Mouse (Mus musculus): ENCODE data around the gene Cs. TPM values are rescaled to one million over a fixed set of nuclear protein-coding genes. Genes with fewer than 3 reads are reported as not detected.

Cs gene
- polyA plus RNA-seq, 1 experiment from 2014 or later, result 424 TPM

- Histone ChIP-seq H3K9me3 (replicated peaks; ENCODE audit: control insufficient read depth, low read length) (no peaks in the 10 kb centered on the region), H3K36me3 (ENCODE audit: control insufficient read depth, insufficient read depth, low read length) (no peaks in the 10 kb centered on the region; the same call in 1 of the 2 replicates), H3K27ac (ENCODE audit: low read depth, low read length) (no peak within 1 kb of the TSS), H3K4me1 (ENCODE audit: control insufficient read depth, insufficient read depth, low read length) (no peaks in the 10 kb centered on the region), H3K4me2 (no peak within 1 kb of the TSS), H3K27me3 (ENCODE audit: control insufficient read depth, insufficient read depth, low read length) (no peaks in the 10 kb centered on the region), H3K4me3 (ENCODE audit: low read depth, low read length) (no peak within 1 kb of the TSS), H3K9ac (ENCODE audit: low read depth, low read length) (no peak within 1 kb of the TSS)
- no peak for ATAC-seq (replicated peaks; ENCODE audit: insufficient number of reproducible peaks, low FRiP score, low TSS enrichment)
- WGBS (ENCODE audit: insufficient replicate concordance), result 29% methylated on average over 2 of the region's 2 CpGs
Measured at GRCm38 (mm10) chr10:128401056-128401455, 63.5 kb downstream of the Cs start, which contains the start of gene Slc39a5. Gene Slc39a5 (minus strand): TSS chr10:128401229.

- no peaks in the 10 kb centered on the region for H3K4me1 ChIP-seq (ENCODE audit: control insufficient read depth, insufficient read depth, low read length)
- H3K27me3 ChIP-seq (ENCODE audit: control insufficient read depth, insufficient read depth, low read length), result no peaks in the 10 kb centered on the region
- WGBS (ENCODE audit: insufficient replicate concordance), result 76% methylated on average over 9 of the region's 9 CpGs
- ATAC-seq (replicated peaks; ENCODE audit: insufficient number of reproducible peaks, low FRiP score, low TSS enrichment), result no peak
- no peak overlapping the region for H3K9ac ChIP-seq (ENCODE audit: low read depth, low read length)
- no peaks in the 10 kb centered on the region; the same call in 1 of the 2 replicates for H3K36me3 ChIP-seq (ENCODE audit: control insufficient read depth, insufficient read depth, low read length)
- H3K4me2 ChIP-seq, result no peak overlapping the region
- no peak overlapping the region for H3K27ac ChIP-seq (ENCODE audit: low read depth, low read length)
- no peak overlapping the region for H3K4me3 ChIP-seq (ENCODE audit: low read depth, low read length)
- H3K9me3 ChIP-seq (replicated peaks; ENCODE audit: control insufficient read depth, low read length), result no peaks in the 10 kb centered on the region
Measured at GRCm38 (mm10) chr10:128401638-128402037, 64.1 kb downstream of the Cs start.

- Histone ChIP-seq H3K9me3 (replicated peaks; ENCODE audit: control insufficient read depth, low read length) (no peaks in the 10 kb centered on the region), H3K4me1 (ENCODE audit: control insufficient read depth, insufficient read depth, low read length) (peaks cover 6% of the 10 kb centered on the region), H3K36me3 (ENCODE audit: control insufficient read depth, insufficient read depth, low read length) (no peaks in the 10 kb centered on the region; the same call in 1 of the 2 replicates), H3K4me3 (ENCODE audit: low read depth, low read length) (no peak overlapping the region), H3K4me2 (no peak overlapping the region), H3K27ac (ENCODE audit: low read depth, low read length) (no peak overlapping the region), H3K9ac (ENCODE audit: low read depth, low read length) (no peak overlapping the region), H3K27me3 (ENCODE audit: control insufficient read depth, insufficient read depth, low read length) (no peaks in the 10 kb centered on the region)
- WGBS (ENCODE audit: insufficient replicate concordance), result 82% methylated on average over 7 of the region's 7 CpGs
- no peak for ATAC-seq (replicated peaks; ENCODE audit: insufficient number of reproducible peaks, low FRiP score, low TSS enrichment)
Measured at GRCm38 (mm10) chr10:128403931-128404330, 66.4 kb downstream of the Cs start.

DNA sequence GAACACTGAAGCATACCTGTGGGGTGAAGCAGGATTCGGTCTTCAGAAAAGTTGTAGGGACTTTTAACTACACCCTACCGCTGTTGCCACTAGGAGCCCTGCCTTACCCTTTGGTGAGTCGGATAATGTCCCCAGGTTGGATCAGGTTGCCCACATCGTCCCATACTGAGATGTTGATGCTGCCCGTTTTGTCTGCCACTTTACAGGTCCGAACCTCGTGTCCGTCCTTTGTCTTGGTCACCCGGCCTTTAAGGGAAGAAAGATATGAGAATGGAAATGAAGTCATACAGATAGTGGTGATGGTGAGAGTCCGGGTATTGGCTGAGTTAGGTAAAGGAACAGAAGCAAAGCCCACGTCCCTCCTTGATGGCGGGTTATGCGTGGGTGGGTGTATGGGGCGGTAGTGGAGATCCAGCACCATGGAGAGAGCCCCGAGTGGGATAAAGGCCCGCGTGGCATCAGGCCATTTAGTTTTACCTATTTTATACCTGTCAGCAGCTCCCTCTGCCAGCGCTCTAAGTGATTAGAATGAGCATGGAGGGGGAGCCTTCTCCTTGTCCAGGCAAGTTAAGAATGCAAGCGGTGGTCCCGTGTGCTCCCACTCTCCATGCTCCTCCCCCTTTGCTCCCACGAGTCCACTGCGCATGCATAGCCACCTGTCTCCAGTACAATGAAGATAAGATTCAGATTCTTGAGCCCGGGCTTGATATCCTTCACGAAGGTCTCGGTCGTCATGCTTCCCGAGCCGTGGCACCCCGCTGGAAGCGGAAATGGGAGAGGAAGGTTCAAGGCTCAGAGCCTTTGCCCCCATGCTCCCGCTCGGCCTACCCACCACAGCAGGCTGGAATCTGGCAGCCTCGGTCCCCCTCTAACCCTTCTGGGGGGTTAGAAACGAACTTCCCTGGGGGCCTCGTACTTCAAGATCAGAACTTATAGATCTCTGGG is 71.3 kb downstream of the Cs start:
- H3K9ac ChIP-seq (ENCODE audit: low read depth, low read length), result peak overlapping the region; percentile 90
- H3K27ac ChIP-seq (ENCODE audit: low read depth, low read length), result peak overlapping the region; percentile 64; the same call in 1 of the 2 replicates
- H3K4me1 ChIP-seq (ENCODE audit: control insufficient read depth, insufficient read depth, low read length), result peaks cover 26% of the 10 kb centered on the region
- H3K4me2 ChIP-seq, result peak overlapping the region; percentile 98
- H3K4me3 ChIP-seq (ENCODE audit: low read depth, low read length), result peak overlapping the region; percentile 93
- no peaks in the 10 kb centered on the region; the same call in 1 of the 2 replicates for H3K36me3 ChIP-seq (ENCODE audit: control insufficient read depth, insufficient read depth, low read length)
- no peaks in the 10 kb centered on the region for H3K27me3 ChIP-seq (ENCODE audit: control insufficient read depth, insufficient read depth, low read length)
- ATAC-seq (replicated peaks; ENCODE audit: insufficient number of reproducible peaks, low FRiP score, low TSS enrichment), result no peak
- 15% methylated on average over 35 of the region's 35 CpGs for WGBS (ENCODE audit: insufficient replicate concordance)
- no peaks in the 10 kb centered on the region for H3K9me3 ChIP-seq (replicated peaks; ENCODE audit: control insufficient read depth, low read length)

DNA sequence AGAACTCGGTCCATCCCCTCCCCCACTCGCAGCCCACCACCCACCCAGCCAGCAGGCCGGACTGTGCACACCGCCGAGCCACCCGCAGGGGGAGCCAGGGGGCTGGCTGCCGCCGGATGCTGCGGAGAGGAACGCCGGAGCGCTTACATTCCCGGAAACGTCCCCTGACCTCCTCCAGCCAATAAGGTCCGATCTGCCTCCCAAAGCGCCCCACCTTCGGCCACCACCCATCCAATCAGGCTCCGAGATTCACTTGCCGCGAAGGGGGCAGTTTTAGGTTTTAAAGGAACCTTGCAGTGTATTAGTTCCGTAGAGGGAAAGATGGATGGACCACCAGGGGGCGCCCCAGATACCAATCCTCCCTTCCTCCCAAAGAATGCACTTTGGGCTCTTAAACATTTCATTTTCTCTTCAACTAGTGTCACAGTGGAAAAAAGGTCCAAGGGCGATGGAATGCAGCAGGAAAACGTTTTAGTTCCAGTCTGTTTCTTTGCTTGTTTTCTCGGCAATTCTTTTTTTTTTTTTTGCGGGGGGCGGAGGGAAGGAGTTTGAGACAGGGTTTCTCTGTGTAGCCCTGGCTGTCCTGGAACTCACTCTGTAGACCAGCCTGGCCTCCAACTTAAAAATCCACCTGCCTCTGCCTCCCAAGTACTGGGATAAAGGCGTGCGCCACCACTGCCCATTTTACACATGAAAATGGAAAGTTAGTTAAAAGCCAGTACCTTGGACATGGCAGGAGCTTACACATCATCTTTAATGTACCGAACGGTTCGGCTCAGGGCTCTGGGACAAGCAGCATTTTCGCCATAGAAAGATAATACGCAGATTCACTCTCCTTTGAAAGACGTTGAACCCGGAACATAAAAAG is 72.4 kb downstream of the Cs start:
- peaks cover 29% of the 10 kb centered on the region for H3K4me1 ChIP-seq (ENCODE audit: control insufficient read depth, insufficient read depth, low read length)
- no peaks in the 10 kb centered on the region for H3K9me3 ChIP-seq (replicated peaks; ENCODE audit: control insufficient read depth, low read length)
- 6% methylated on average over 36 of the region's 36 CpGs for WGBS (ENCODE audit: insufficient replicate concordance)
- peak overlapping the region; percentile 98 for H3K4me2 ChIP-seq
- peak overlapping the region; percentile 93 for H3K4me3 ChIP-seq (ENCODE audit: low read depth, low read length)
- no peaks in the 10 kb centered on the region; the same call in 1 of the 2 replicates for H3K36me3 ChIP-seq (ENCODE audit: control insufficient read depth, insufficient read depth, low read length)
- H3K27me3 ChIP-seq (ENCODE audit: control insufficient read depth, insufficient read depth, low read length), result no peaks in the 10 kb centered on the region
- H3K9ac ChIP-seq (ENCODE audit: low read depth, low read length), result peak overlapping the region; percentile 91
- peak; percentile 87 for ATAC-seq (replicated peaks; ENCODE audit: insufficient number of reproducible peaks, low FRiP score, low TSS enrichment)
- H3K27ac ChIP-seq (ENCODE audit: low read depth, low read length), result peak overlapping the region; percentile 86

DNA sequence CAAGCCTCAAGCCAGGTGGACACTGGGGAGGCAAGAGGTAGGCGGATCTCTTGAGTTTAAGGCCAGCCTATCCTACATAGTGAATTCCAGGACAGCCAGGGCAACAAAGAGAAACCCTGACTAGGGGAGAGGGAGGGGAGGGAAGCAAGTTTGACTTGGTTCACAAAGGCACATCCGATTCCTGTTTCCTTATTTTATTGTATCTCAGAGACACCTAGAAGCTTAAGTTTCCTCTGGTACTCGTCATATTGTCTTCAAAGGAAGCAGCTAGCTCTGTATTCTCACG is 73.0 kb downstream of the Cs start:
- H3K9ac ChIP-seq (ENCODE audit: low read depth, low read length), result peak overlapping the region; percentile 91
- 25% methylated on average over 4 of the region's 4 CpGs for WGBS (ENCODE audit: insufficient replicate concordance)
- ATAC-seq (replicated peaks; ENCODE audit: insufficient number of reproducible peaks, low FRiP score, low TSS enrichment), result no peak

GRCm38 (mm10) chr10:128411211-128412054 is 73.9 kb downstream of the Cs start, which contains the start of the genes Nabp2 and Rnf41:
Gene Nabp2 (minus strand): TSS chr10:128411492.
Gene Rnf41 (plus strand): TSS chr10:128411657.
- H3K36me3 ChIP-seq (ENCODE audit: control insufficient read depth, insufficient read depth, low read length), result peaks cover 5% of the 10 kb centered on the region; the same call in 1 of the 2 replicates
- peaks cover 31% of the 10 kb centered on the region for H3K4me1 ChIP-seq (ENCODE audit: control insufficient read depth, insufficient read depth, low read length)
- H3K9ac ChIP-seq (ENCODE audit: low read depth, low read length), result peak within 1 kb of the TSS; percentile 91
- peak within 1 kb of the TSS; percentile 93 for H3K4me3 ChIP-seq (ENCODE audit: low read depth, low read length)
- under 1% methylated on average over 50 of the region's 50 CpGs for WGBS (ENCODE audit: insufficient replicate concordance)
- peak; percentile 90 for ATAC-seq (replicated peaks; ENCODE audit: insufficient number of reproducible peaks, low FRiP score, low TSS enrichment)
- H3K4me2 ChIP-seq, result peak within 1 kb of the TSS; percentile 98
- no peaks in the 10 kb centered on the region for H3K27me3 ChIP-seq (ENCODE audit: control insufficient read depth, insufficient read depth, low read length)
- H3K27ac ChIP-seq (ENCODE audit: low read depth, low read length), result peak within 1 kb of the TSS; percentile 86
- H3K9me3 ChIP-seq (replicated peaks; ENCODE audit: control insufficient read depth, low read length), result no peaks in the 10 kb centered on the region

More for the DNA sequence above, 73.0 kb downstream of the Cs start:
- Histone ChIP-seq H3K36me3 (ENCODE audit: control insufficient read depth, insufficient read depth, low read length) (no peaks in the 10 kb centered on the region; the same call in 1 of the 2 replicates), H3K27ac (ENCODE audit: low read depth, low read length) (peak overlapping the region; percentile 86), H3K4me2 (peak overlapping the region; percentile 98), H3K9me3 (replicated peaks; ENCODE audit: control insufficient read depth, low read length) (no peaks in the 10 kb centered on the region), H3K27me3 (ENCODE audit: control insufficient read depth, insufficient read depth, low read length) (no peaks in the 10 kb centered on the region), H3K4me3 (ENCODE audit: low read depth, low read length) (peak overlapping the region; percentile 93), H3K4me1 (ENCODE audit: control insufficient read depth, insufficient read depth, low read length) (peaks cover 31% of the 10 kb centered on the region)

- Histone ChIP-seq H3K27ac (ENCODE audit: low read depth, low read length) (peak overlapping the region; percentile 86), H3K27me3 (ENCODE audit: control insufficient read depth, insufficient read depth, low read length) (no peaks in the 10 kb centered on the region), H3K4me3 (ENCODE audit: low read depth, low read length) (peak overlapping the region; percentile 93), H3K9ac (ENCODE audit: low read depth, low read length) (peak overlapping the region; percentile 91), H3K4me2 (peak overlapping the region; percentile 98), H3K36me3 (ENCODE audit: control insufficient read depth, insufficient read depth, low read length) (peaks cover 10% of the 10 kb centered on the region; the same call in 1 of the 2 replicates), H3K9me3 (replicated peaks; ENCODE audit: control insufficient read depth, low read length) (no peaks in the 10 kb centered on the region), H3K4me1 (ENCODE audit: control insufficient read depth, insufficient read depth, low read length) (peaks cover 31% of the 10 kb centered on the region)
- WGBS (ENCODE audit: insufficient replicate concordance), result 0% methylated on average over 14 of the region's 14 CpGs
- no peak for ATAC-seq (replicated peaks; ENCODE audit: insufficient number of reproducible peaks, low FRiP score, low TSS enrichment)
Measured at GRCm38 (mm10) chr10:128412055-128412381, 74.5 kb downstream of the Cs start.

All from heart, embryonic 11.5 days (tissue).